Mouse (Mus musculus) brown adipose tissue, adult 24 weeks (tissue): ENCODE measurements at regions not wholly inside any gene's neighbourhood (a gene's known extent, or its start where the extent isn't known, plus 50 kb on each side); places are given as distances from the start of the nearest gene placed in this dataset.
"Not testable (repeated sequence)": the region's sequence is repeated elsewhere in the genome, so short reads cannot be mapped to it uniquely, and the experiment has no call there.

Experiments used
- H3K27ac ChIP-seq: fragments of 200-500 bp; replicated peaks from 2 replicates; pipeline ENCODE4 v1.5.1; 2012; ENCODE audit warnings: low read depth, mild to moderate bottlenecking, low read length
- H3K4me1 ChIP-seq: fragments of 200-500 bp; 2 replicates; pipeline ENCODE4 v1.6.1; 2012; ENCODE audit warnings: low read length, mixed read lengths; ENCODE audit not compliant: control insufficient read depth, insufficient read depth, insufficient read length
- H3K4me3 ChIP-seq: fragments of 200-500 bp; 2 replicates; pipeline ENCODE4 v1.5.1; 2012; ENCODE audit warnings: low read depth, mild to moderate bottlenecking, low read length, moderate library complexity; ENCODE audit not compliant: insufficient read depth

DNA sequence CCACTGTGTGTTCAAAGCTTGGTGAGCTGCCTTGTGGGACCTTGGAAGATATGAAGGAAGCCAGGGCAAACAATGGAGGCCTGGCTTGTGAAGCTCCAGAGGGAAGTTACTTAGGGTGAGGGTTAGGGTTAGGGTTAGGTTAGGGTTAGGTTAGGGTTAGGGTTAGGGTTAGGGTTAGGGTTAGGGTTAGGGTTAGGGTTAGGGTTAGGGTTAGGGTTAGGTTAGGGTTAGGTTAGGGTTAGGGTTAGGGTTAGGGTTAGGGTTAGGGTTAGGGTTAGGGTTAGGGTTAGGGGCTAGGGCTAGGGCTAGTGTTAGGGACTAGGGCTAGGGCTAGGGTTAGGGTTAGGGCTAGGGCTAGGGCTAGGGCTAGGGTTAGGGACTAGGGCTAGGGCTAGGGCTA, 329.7 kb downstream of the Ajap1 start:
- not testable (repeated sequence) for H3K4me3 ChIP-seq, H3K27ac ChIP-seq, H3K4me1 ChIP-seq

DNA sequence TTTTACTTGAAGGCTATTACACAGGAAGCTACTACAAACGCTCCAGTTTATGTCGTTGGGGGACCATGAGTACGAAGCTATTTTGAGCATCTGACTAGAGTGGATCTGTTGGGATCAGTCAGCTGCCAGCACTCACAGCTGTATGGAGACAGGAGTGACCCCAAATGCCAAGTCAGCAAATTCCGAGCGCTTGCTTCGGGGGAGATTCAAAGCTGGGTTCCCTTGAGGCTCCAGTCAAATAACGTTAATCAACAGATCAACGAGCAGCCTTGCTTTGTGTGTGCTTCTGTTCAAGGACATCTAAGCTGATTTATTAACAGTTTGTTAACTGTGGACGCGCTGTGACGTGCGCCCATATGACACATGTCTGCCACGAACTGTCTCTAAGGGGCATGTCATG, 349.5 kb downstream of the Ajap1 start:
- H3K4me1 ChIP-seq = no peaks in the 10 kb centered on the region
- H3K4me3 ChIP-seq = no peak overlapping the region
- no peak overlapping the region for H3K27ac ChIP-seq

DNA sequence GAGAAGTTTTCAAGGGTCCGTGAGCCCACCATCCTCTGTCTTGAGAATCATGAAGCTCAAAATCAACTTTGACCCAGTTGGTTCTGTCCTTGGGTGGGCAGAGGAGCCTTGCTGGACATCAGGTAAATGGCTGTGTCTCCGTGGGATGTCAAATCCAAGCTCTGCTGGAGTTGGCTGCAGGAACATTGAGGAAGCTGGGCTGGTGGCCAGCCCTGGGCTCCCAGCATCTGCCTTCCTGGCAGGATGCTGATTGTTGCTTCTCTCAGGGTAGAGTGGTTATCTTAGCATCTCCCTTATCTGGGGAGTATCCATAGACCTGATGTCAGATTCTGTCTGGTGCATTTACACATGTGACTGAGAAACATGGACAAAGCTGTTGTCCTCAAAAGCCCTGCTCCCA, 353.3 kb downstream of the Ajap1 start:
- no peak overlapping the region for H3K27ac ChIP-seq
- H3K4me1 ChIP-seq = no peaks in the 10 kb centered on the region
- no peak overlapping the region for H3K4me3 ChIP-seq

DNA sequence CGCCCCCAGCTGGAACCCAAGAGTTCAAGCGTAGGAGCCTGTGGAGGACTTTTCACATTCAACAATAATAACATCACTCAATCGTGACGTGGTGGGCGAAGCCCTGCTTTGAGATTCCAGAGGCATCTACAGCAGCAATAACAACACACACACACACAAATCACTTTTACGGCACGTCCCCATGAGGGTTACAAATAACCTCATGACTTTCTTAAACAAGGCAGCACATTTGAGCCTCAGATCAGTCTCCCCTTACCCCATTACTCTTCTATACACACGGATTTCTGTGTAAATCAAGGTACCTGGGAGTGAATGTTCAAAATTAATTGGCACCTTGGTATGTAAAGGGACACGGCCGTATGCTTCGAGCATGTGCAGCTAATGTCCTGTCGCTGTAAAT, 354.4 kb downstream of the Ajap1 start:
- H3K27ac ChIP-seq = no peak overlapping the region
- no peak overlapping the region for H3K4me3 ChIP-seq
- H3K4me1 ChIP-seq = no peaks in the 10 kb centered on the region

DNA sequence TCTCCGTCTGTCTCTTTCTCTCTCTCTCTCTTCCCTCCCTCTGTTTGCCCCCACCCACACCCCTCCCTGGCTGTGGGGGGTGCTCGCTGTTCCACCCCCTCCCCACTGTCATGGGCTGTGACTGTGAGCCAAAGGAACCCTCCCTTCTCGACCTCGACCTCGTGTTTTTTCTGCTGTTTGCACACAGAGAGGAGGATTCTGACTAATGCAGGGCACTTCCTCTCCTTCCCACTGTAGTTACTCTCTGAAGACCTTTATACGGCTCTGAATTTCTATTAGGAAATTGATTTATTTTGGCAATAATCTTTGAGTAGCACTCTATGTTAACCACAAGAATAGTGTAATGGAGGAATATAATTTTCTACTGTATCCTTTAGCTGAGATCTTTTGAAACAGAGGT, 362.1 kb downstream of the Ajap1 start:
- H3K4me1 ChIP-seq = no peaks in the 10 kb centered on the region
- no peak overlapping the region for H3K4me3 ChIP-seq
- no peak overlapping the region for H3K27ac ChIP-seq

DNA sequence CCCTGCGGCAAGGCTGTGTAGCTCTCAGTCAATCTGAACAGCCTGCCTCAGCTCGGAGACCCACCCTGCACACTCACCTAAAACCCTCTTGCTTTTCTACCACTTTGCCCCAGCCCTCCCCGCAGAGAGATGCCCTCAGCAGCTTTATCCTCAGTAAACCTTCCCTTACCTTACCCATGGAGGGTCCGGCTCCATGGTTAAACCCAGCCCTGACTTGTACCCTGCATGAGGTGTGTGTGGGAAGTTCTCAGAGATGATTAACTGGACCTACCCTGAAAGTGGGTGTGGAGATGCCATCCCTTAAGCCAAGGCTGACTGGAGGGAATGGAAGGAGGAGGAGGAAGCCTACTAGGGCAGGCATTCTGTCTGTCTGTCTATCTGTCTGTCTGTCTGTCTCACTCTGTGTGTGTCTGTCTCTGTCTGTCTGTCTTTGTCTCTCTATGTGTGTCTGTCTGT, 362.9 kb downstream of the Ajap1 start:
- H3K27ac ChIP-seq = no peak overlapping the region
- no peak overlapping the region for H3K4me3 ChIP-seq
- H3K4me1 ChIP-seq = no peaks in the 10 kb centered on the region

DNA sequence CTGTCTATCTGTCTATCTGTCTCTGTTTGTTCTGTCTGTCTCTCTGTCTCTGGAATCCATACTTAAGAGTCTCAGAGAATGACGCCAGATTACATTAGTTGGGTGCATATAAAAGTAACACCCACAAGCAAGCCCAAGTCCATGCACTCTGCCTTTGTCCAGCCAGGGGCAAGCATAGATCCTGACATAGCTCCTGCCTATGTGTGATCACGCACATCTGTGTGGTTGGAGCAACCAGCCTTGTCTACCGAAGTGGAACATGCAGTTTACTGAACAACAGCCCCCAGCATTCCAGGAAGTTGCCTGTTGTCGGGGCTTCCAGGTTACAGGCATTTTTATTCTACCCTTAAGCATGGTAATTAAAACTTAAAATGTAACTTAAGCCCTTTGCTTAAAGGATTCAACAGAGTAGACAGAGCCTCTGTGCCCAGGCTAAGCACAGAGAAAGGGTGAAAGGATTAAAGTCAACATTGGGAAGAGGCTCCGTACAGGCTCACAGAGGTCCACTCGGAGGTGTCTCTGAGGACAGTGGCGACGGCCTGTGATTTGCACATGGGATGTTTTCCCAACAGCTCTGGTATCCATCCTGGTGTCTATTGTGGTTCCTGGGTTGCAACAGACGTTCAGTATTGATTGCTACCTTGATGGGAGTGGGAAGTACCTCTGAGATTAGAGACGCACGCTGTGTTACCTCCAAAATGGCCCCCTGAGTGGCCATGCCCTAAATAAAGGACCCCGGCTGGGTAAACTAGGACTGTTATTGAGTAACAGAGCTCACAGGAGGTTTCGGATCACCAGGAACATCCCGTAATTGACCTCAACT, 363.6 kb downstream of the Ajap1 start:
- Histone ChIP-seq H3K4me1 (no peaks in the 10 kb centered on the region), H3K27ac (no peak overlapping the region), H3K4me3 (no peak overlapping the region)

DNA sequence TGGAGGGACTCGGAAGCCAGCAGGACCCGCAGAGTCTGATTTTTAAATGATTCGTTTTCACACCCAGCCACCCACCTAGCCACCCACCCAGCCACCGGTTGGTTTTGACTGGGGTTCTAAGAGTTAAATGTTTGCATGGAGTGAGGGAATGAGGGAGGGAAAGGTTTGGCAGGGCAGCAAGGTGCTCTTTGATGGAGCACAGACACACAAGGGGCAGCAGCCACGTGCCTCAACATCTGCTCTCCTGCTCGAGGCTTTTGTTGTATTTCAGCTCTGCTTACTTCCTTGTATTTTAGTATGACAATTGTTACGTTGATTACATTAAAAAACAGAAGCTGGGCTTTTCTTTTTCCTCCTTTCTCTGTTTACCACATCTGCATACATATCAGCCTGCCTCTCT, 367.6 kb downstream of the Ajap1 start:
- H3K4me1 ChIP-seq = no peaks in the 10 kb centered on the region
- H3K27ac ChIP-seq = no peak overlapping the region
- no peak overlapping the region for H3K4me3 ChIP-seq

DNA sequence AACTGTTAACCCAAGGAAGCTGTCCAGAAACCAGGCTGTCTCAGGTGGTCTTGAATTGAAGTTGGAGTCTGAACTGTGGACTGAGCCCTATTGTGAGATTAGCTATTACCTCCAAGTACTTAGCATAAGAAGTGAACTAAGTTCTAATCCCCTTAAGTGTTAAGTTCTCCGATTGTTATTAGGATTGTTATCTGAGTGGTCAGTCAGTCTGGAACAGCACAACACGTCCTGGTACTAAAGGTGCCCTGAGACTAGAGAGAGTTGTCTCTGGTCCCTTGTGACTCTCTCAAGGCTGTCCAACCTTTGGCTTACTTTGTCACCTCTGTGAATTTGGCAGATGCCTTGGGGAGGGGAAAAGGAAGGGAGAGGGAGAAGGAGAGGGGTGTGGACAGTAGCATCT, 369.0 kb downstream of the Ajap1 start:
- Histone ChIP-seq H3K27ac (no peak overlapping the region), H3K4me3 (no peak overlapping the region), H3K4me1 (no peaks in the 10 kb centered on the region)

DNA sequence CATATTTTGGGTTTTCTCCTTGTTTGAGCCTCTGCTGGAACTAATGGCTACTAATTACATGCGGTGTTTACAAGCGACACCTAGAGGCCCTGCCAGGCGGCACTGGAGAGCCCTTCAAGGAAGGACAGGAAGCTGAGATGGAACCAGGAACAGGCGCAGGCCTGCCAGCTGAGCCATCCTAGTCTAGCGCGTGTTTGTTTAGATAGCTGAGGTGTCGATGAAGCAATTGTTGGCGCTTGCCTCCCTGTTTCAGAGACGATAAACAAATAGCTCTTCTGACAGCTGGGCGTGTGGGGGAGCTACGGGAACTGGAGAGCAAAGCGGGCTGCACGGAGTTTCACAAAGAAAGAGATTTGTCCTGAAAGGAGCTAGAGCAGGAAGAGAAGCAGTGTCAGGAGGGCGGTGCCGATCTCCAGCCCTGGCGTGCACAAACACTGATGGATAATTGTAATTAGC, 372.3 kb downstream of the Ajap1 start:
- no peak overlapping the region for H3K27ac ChIP-seq
- H3K4me1 ChIP-seq = no peaks in the 10 kb centered on the region
- H3K4me3 ChIP-seq = no peak overlapping the region

DNA sequence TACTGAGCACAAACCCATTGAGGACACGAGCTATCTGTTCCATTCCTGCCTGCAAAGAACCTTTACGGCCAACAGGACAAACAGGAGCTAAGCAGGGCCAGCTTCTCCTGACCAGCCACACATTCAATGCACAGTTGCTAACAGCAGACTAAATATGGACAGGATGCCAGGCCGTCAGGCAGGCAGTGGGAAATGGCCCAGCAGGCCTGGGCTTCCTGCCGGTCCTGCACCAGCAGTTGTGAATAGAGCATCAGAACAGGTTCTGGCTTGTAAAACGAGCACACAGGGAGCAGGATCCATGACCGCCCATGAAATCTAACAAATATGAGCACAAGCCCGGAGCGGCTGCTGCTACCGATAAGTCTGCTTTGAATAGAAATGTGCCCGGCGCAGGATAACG, 384.0 kb downstream of the Ajap1 start:
- H3K4me1 ChIP-seq = no peaks in the 10 kb centered on the region
- no peak overlapping the region for H3K27ac ChIP-seq
- no peak overlapping the region for H3K4me3 ChIP-seq

DNA sequence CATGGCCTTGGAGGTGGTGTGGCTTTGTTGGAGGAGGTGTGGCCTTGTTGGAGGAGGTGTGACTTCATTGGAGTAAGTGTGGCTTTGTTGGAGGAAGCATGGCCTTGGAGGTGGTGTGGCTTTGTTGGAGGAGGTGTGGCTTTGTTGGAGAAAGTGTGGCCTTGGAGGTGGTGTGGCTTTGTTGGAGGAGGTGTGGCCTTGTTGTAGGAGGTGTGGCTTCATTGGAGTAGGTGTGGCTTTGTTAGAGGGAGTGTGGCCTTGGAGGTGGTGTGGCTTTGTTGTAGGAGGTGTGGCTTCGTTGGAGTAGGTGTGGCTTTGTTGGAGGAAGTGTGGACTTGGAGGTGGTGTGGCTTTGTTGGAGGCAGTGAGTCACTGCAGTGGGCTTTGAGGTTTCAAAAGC, 385.0 kb downstream of the Ajap1 start:
- Histone ChIP-seq H3K27ac (no peak overlapping the region), H3K4me1 (no peaks in the 10 kb centered on the region), H3K4me3 (no peak overlapping the region)

DNA sequence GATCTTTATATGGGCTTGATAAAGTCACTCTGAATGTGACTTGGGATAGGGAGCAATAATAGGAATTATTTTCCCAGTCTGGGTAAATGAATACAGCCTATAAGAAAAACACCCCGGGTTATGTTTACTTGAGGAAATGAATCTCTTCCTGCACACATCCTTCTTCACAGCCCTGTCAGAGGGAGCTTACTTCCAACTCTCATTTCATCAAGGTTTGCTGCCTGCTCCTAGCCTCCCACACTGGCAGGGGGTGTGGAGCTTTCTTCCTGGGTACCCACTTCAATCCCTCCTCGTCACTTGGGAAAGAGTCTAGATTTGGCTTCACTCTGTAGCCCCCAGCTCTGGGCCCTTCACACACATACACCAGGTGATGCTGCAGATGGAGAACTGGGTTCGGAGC, 389.5 kb downstream of the Ajap1 start:
- H3K4me3 ChIP-seq = no peak overlapping the region
- H3K4me1 ChIP-seq = no peaks in the 10 kb centered on the region
- no peak overlapping the region for H3K27ac ChIP-seq

DNA sequence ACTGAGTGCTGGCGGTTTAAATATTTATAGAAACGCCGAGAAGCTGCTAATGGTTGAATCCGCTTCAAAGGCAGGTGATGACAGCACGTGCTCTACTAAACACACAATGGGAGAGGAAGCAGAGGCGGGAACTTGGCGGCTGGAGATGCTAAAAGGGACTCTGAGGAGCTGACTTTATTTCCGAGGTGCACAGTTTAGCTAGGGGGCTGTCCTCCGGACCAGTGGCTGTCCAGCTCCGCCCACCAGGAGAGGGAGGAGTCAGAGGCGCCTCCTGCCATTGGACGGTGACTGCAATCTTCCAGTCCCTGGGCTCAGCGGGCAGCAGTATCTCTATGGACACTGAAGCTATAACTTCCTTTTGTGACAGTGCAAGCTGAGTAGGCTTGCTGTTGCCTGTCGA, 400.4 kb downstream of the Ajap1 start:
- Histone ChIP-seq H3K4me3 (no peak overlapping the region), H3K4me1 (no peaks in the 10 kb centered on the region), H3K27ac (no peak overlapping the region)

DNA sequence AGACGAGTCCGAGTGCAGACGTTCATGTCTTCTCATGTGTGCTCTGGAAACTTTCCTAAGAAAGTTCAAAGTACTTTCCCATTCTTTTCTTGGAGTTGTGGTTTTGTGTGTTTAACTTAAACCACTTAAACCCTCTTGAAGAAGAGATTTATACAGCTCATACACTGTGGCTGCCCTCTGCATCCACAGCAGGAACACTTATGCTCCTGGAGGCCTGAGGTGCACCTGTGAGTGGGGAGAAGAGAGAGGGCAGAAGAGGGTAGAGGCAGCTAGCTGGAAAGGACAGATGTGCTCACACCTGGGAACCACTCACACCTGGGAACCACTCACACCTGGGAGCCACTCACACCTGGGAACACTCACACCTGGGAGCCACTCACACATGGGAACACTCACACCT, 408.0 kb downstream of the Ajap1 start:
- Histone ChIP-seq H3K4me3 (no peak overlapping the region), H3K27ac (no peak overlapping the region), H3K4me1 (no peaks in the 10 kb centered on the region)

DNA sequence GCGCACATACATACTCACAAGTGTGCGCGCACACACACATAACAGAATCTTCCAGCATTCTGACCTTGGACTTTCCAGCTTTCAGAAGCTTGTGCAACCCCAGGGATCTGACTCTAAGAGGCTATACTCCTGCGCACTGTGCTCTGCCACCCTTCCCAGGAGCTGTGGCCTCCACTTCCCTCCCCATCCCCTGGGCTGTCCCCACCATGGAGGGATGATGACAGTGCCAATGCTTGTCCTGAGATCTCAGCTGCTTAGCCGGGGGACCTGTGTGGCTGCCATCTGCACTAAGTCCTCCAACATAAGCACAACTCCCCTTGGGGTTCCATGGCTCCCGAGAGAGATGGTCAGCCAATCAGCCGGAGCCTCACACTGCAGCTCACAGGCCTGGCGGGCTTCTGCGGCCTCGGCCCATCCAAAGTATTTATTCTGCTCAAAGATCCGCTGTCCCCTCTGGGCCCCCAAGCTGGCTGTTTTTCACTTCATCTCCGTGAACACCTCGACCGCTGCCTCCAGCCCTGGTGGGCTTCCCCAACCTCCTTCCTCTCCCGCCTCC, 412.3 kb downstream of the Ajap1 start:
- Histone ChIP-seq H3K4me3 (no peak overlapping the region), H3K4me1 (no peaks in the 10 kb centered on the region), H3K27ac (no peak overlapping the region)
